Mouse (Mus musculus): ENCODE results near the gene Cntnap1.
"Not testable (repeated sequence)": the region's sequence is repeated elsewhere in the genome, so short reads cannot be mapped to it uniquely, and the experiment has no call there.

Gene Cntnap1

DNA sequence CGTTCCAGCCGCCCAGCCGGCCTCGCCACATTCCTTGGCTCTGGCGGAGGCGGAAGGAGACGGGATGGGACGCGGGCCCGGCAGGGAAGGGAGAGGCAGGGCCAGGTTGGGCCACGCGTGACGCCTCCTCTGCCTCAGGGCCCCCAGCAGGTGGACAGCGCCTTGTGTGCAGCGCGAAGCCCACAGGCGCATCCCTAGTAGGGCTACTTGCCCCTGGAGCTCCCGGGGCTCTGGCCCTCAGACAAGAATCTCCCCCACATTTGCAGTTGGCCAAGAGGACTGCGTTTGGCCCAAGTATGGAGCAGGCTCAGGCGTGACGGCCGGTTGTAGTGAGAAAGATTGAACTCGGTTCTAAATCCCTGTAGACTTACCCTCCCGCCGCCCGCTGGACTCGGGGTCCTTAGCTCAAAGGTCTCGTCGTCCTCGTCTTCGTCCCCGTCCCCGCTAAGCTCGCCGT is at the start of gene Cntnap1:
Cntnap1 (plus strand) TSS at position 170 of the 457 bp plus-strand sequence.
- DNase-seq (ENCODE audit: low spot score): no peak

DNA sequence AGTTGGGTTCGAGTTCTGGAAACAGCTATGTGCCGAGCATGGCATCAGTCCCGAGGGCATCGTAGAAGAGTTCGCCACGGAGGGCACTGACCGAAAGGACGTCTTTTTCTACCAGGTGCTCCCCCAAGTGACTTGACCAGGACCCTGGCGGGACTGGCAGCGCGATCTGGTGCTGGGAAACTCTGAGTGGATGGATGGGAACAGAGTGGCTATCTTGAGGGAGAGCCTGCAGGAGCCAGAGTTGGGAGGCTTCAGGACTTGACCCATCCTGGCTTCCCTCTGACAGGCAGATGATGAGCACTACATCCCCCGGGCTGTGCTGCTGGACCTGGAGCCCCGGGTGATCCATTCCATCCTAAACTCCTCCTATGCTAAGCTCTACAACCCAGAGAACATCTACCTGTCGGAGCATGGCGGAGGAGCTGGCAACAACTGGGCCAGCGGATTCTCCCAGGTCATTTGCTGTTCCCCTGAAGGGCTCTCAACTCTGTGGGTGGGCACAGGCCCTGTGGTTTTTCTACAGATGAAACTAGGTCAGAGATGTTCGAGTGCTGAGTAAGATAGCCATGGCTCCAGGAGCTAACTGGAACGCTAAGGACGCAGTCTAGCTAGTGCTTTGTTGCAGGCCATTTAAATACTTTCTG is 49.7 kb upstream of the Cntnap1 start:
- no peak for DNase-seq (ENCODE audit: low spot score)

DNA sequence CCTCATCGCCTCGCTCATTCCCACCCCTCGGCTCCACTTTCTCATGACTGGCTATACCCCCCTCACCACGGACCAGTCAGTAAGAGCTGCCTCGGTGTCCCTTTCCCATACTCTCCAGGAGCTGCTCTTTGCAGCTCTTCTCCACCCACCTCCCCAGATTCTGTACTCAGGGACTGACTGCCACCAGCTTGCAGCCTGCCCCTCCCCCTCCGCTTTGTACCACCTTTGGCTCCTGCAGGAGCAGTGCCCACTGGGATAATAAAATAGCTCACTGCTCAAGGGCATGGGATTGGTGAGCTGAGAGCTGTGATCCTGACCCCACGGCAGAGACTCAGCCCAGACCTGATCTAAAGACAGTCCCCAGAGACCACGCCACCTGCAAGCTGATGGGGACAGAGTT is 45.8 kb upstream of the Cntnap1 start:
- not testable (repeated sequence) for DNase-seq (ENCODE audit: low spot score)

- not testable (repeated sequence) for DNase-seq (ENCODE audit: low spot score)
Measured at GRCm38 (mm10) chr11:101125008-101125407, 45.3 kb upstream of the Cntnap1 start.

- no peak for DNase-seq (ENCODE audit: low spot score)
Measured at GRCm38 (mm10) chr11:101127075-101127474, 43.2 kb upstream of the Cntnap1 start.

- no peak for DNase-seq (ENCODE audit: low spot score)
Measured at GRCm38 (mm10) chr11:101128996-101129577, 41.2 kb upstream of the Cntnap1 start.

GRCm38 (mm10) chr11:101130056-101130756 is 40.1 kb upstream of the Cntnap1 start:
- DNase-seq (ENCODE audit: low spot score): no peak

DNA sequence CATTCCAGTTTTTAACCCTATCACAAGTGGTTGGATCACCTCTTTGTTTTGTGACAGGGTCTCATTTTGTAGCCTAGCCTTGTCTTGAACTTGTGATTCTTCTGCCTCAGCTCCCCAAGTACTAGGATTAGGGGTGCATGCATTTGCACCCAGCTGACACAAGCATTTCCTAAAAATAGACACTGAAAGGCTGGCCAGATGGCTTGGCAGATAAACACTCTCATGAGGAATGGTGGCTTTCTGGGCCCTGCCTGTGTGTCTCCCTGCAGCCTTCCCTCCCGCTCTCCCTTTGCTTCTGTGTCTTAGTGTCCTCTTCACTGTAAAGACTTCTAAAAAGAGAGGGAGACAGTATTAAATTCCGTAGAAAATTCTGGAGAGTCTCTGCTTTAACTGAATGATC is 39.1 kb upstream of the Cntnap1 start:
- no peak for DNase-seq (ENCODE audit: low spot score)

DNA sequence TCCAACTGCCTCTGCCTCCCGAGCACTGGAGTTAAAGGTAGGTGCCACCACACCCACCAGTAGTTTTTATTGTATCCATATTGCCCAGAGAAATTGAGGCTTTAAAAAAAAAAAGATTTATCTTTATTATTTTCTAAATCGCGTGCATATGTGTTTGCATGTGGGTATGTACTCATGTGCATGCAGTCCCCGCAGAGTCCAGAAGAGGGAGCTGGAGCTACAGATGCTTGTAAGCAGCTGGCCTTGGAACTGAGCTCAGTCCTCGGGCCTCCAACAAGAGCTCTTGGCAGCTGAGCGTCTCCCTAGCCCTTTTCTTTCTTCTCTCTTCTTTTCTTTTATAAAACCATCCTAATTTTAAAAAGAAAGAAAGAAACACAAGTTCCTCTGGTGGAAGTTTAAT is 38.6 kb upstream of the Cntnap1 start:
- DNase-seq (ENCODE audit: low spot score): no peak

GRCm38 (mm10) chr11:101133037-101133436 is 37.3 kb upstream of the Cntnap1 start:
- no peak for DNase-seq (ENCODE audit: low spot score)

GRCm38 (mm10) chr11:101134217-101134865 is 36.0 kb upstream of the Cntnap1 start:
- DNase-seq (ENCODE audit: low spot score): no peak

DNA sequence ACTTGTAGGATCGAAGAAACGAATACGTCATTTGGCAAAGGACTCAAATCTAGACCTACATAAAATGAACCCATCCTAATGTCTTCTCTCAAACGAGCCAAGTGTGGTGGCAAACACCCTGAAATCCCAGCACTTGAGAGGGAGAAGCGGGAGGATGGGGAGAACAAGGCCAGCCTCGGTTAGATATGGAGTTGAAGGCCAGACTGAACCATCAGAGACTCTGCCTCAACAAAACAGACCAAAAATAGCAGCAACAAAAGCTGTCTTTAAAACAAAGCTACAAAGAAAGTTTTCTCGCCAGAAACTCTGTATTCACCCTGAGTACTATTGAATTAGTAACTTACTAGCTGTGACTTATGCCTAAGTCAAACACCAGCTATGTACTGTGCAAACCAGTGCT is 33.3 kb upstream of the Cntnap1 start:
- DNase-seq (ENCODE audit: low spot score): no peak

DNA sequence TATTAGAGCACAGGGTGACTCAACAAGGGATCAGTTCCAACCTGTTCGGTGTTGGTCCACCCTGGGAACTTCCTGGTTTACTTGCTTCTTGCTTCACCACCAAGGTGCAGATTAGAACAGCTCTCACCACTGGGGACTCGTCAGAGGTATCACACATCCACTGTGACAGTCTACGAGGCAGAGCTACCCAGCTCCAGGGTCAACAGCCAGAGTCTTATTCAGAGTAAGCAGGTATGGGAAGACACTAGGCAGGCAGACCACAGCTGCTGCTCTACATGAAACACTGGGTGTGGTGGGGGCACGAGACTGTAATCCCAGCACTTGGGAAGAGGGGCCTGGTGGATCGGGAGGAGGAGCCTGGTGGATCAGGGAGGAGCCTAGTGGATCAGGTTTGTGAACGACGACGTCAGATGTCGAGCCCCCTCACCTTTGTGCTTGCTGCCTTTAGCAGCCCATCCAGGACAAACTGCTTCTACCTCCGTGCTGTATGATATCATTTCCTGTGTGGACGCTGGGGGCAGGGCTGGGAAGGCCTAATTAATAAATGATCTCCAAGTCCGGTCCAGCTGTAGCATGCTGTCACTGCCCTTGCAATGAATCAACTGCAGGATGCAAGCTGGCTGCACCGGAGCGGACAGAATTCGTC is 31.7 kb upstream of the Cntnap1 start:
- DNase-seq (ENCODE audit: low spot score): no peak

- no peak for DNase-seq (ENCODE audit: low spot score)
Measured at GRCm38 (mm10) chr11:101140164-101140819, 30.0 kb upstream of the Cntnap1 start.

DNA sequence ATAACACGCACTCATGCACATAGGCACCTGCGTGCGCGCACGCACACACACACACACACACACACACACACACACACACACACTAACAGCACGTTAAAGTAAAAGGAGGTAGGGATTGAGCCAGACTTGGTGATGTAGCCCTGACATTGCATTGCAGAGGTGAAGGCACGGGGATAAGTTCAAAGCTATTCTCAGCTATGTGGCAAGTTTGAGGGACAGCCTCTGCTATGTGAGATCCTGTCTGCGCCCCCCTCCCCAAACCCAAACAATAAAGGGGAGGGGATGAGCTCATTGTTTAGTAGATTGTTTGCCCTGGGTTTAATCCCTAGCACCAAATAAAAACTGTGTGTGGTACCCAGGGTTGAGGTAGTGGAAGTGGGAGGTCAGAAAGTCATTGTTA is 29.2 kb upstream of the Cntnap1 start:
- no peak for DNase-seq (ENCODE audit: low spot score)

- DNase-seq (ENCODE audit: low spot score): no peak
Measured at GRCm38 (mm10) chr11:101142215-101142967, 27.9 kb upstream of the Cntnap1 start.

DNA sequence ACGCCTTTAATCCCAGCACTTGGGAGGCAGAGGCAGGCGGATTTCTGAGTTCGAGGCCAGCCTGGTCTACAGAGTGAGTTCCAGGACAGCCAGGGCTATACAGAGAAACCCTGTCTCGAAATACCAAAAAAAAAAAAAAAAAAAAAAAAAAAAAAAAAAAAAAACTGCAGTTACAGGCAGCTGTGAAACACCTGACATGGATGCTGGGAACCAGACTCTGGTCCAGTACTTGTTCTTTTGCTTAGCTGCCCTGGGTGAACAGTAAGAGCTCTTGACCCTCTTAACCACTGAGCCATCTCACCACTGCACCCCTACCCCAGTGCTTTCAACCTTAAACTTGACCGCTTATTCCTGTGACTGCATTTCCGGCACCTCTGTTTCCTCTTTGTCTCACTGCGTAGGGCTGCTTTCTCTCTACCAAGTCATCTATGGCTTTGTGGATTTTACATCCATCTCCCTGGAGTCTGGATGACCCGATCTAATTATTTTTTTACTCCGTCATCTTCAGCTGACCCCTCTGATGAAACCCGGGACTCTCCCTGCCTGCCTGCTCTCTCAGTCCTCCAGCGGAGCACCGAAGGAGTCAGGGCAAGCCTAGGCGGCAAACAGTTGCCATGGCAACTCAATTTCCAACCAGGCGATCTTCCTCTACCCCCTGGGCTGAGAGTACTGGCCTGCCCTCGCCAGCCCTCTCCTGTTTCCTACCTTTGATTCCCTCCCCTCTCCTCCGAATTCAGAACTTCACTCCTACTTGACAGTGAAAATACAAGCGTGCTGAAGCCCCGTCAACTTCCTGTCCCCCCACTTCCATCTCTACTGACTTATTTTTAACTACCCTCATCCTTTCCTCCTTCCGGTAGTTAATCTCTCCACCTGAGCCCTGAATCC is 26.7 kb upstream of the Cntnap1 start:
- DNase-seq (ENCODE audit: low spot score): no peak

GRCm38 (mm10) chr11:101146377-101146776 is 23.9 kb upstream of the Cntnap1 start:
- DNase-seq (ENCODE audit: low spot score): no peak

- DNase-seq (ENCODE audit: low spot score): no peak
Measured at GRCm38 (mm10) chr11:101148751-101149150, 21.6 kb upstream of the Cntnap1 start.

All from layer of hippocampus, adult 11-12 months (tissue).